Mouse (Mus musculus): ENCODE data around the gene Smco3.

DNA sequence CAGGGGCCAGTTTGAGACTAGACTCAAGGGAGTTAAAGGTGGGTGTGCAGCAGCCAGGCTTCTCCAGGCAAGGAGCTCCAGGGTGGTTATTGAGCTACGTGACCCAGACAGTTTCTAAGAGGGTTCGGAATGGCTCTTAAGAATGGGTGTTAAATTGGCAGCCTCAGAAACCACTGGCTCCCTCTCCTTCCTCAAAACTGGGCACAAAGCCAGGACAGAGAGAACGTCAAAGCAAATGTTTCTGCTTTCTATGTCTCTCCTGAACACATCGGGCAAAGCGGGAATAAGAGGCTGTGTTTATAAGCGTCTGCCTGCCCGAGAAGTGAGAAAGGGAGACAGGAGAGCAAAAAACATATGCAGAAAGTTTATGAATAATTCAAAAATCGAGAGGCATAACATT is 39.3 kb upstream of the Smco3 start:
- TF ChIP-seq GATA1 (IDR thresholded peaks at IDR 0.05; ENCODE audit: borderline replicate concordance, low read length) (no peak), FLI1 (IDR thresholded peaks at IDR 0.05; ENCODE audit: low read length) (no peak)

Data from megakaryocyte, embryonic 14.5 days (primary cell).